Mouse (Mus musculus) intestine, postnatal 0 days (tissue): ENCODE results near the gene Hist1h4k. TPM values are rescaled to one million over a fixed set of nuclear protein-coding genes. Genes with fewer than 3 reads are reported as not detected.
A peak's percentile ranks its signal among the peaks of the same experiment; 100 is the strongest.
"Not testable (repeated sequence)": the region's sequence is repeated elsewhere in the genome, so short reads cannot be mapped to it uniquely, and the experiment has no call there.

Experiments used
- ATAC-seq: fragments of 200-750 bp; cut with Nextera tagmentation; 2 replicates; pipeline ENCODE4 v1.8.0; 2017; ENCODE audit warnings: mild to moderate bottlenecking, moderate TSS enrichment, moderate library complexity
- H3K27ac ChIP-seq: fragments of 300-500 bp; sonication (generic); 2 replicates; pipeline ENCODE4 v1.5.1; 2014; ENCODE audit warnings: mild to moderate bottlenecking, low read depth, low read length, moderate library complexity
- H3K27me3 ChIP-seq: fragments of 300-500 bp; sonication (generic); replicated peaks from 2 replicates; pipeline ENCODE4 v1.6.1; 2014; ENCODE audit warnings: low read length, mixed read lengths; ENCODE audit not compliant: control insufficient read depth, insufficient read depth
- H3K36me3 ChIP-seq: fragments of 300-500 bp; sonication (generic); 2 replicates; pipeline ENCODE4 v1.6.1; 2014; ENCODE audit warnings: mild to moderate bottlenecking, moderate library complexity; ENCODE audit not compliant: control insufficient read depth, insufficient read depth
- H3K4me1 ChIP-seq: fragments of 300-500 bp; sonication (generic); replicated peaks from 2 replicates; pipeline ENCODE4 v1.6.1; 2014; ENCODE audit warnings: antibody characterized with exemption, low read length, mixed read lengths; ENCODE audit not compliant: control insufficient read depth, insufficient read depth
- H3K4me2 ChIP-seq: fragments of 300-500 bp; sonication (generic); replicated peaks from 2 replicates; pipeline ENCODE4 v1.6.1; 2014; ENCODE audit warnings: low read depth, mild to moderate bottlenecking, moderate library complexity
- H3K4me3 ChIP-seq: fragments of 300-500 bp; sonication (generic); 2 replicates; pipeline ENCODE4 v1.5.1; 2014; ENCODE audit warnings: low read depth, low read length
- H3K9ac ChIP-seq: fragments of 300-500 bp; sonication (generic); 2 replicates; pipeline ENCODE4 v1.6.1; 2014; ENCODE audit warnings: mild to moderate bottlenecking, low read depth, low read length
- H3K9me3 ChIP-seq: fragments of 300-500 bp; sonication (generic); 2 replicates; pipeline ENCODE4 v1.6.1; 2016; ENCODE audit warnings: mixed run types; ENCODE audit not compliant: control insufficient read depth
- CTCF ChIP-seq: sonication (generic); IDR thresholded peaks from 2 replicates; pipeline ENCODE4 v1.5.1; 2016; ENCODE audit warnings: low read depth, mild to moderate bottlenecking, control low read depth, antibody characterized with exemption, moderate library complexity
- WGBS: fragments of 180-500 bp; shearing (Covaris S2); extraction: QIAGEN DNeasy Blood & Tissue Kit; methylation state at CpG from one replicate; pipeline ENCODE4 v1.1.7; 2014; 5-methylcytosine and 5-hydroxymethylcytosine counted together
- polyA plus RNA-seq: library from polyadenylated mRNA; unstranded; fragments of >200 nt; fragmentation: Nextera tagmentation; extraction: Ambion mirVana; gene quantifications from 2 replicates; pipeline ENCODE4 v1.2.1, GENCODE M21; 2015

Hist1h4k gene
- polyA plus RNA-seq, 1 experiment from 2014 or later, result 2.1 TPM

- Histone ChIP-seq H3K4me1 (peaks cover 12% of the 10 kb centered on the region; the same call in 1 of the 2 replicates), H3K27me3 (no peaks in the 10 kb centered on the region), H3K9ac (0 out of 2 replicates have a peak overlapping the region, but pooled peaks have one; percentile 1), H3K4me2 (peak overlapping the region; percentile 61), H3K9me3 (no peaks in the 10 kb centered on the region), H3K4me3 (no peak overlapping the region), H3K27ac (no peak overlapping the region), H3K36me3 (no peaks in the 10 kb centered on the region)
- no peak for TF ChIP-seq CTCF
- no peak; the same call in 1 of the 2 replicates for ATAC-seq
- WGBS, result 39% methylated on average over 13 of the region's 21 CpGs
These were observed 37.7 kb upstream of the Hist1h4k start for GRCm38 (mm10) chr13:21787760-21788593.

DNA sequence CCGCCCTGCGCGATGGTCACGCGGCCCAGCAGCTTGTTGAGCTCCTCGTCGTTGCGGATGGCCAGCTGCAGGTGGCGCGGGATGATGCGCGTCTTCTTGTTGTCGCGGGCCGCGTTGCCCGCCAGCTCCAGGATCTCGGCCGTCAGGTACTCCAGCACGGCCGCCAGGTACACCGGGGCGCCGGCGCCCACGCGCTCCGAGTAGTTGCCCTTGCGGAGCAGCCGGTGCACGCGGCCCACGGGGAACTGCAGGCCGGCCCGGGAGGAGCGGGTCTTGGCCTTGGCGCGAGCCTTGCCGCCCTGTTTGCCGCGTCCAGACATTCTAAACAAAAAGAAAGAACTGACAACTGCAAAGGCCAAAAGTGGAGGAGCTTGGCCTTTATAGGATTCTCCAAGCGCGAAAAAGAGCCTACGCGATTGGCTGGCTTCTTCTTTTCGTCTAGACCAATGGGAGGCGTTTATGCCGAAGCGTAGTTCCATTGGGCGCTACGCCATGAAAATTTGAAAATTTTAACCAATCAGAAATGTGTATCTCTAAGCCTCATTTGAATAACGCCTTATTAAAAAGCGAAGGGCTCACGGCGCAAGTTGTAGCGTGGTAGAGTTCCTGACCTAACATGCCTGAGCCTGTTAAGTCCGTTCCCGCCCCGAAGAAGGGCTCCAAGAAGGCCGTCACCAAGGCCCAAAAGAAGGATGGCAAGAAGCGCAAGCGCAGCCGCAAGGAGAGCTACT is 36.8 kb upstream of the Hist1h4k start, which contains the start of the genes Hist1h2an and Hist1h2bp:
Hist1h2an (minus strand) TSS at position 320 of the 731 bp plus-strand sequence.
Hist1h2bp (plus strand) TSS at position 563 of the 731 bp plus-strand sequence.
- H3K4me2 ChIP-seq, result peak within 1 kb of the TSS; percentile 61
- H3K9ac ChIP-seq, result 0 out of 2 replicates have a peak within 1 kb of the TSS, but pooled peaks have one; percentile 1
- H3K36me3 ChIP-seq, H3K9me3 ChIP-seq, H3K27me3 ChIP-seq: not testable (repeated sequence)
- WGBS, result under 1% methylated on average over 36 of the region's 63 CpGs
- H3K4me3 ChIP-seq, result peak within 1 kb of the TSS; percentile 39
- ATAC-seq, result peak; percentile 92
- H3K4me1 ChIP-seq, result peaks cover 17% of the 10 kb centered on the region; the same call in 1 of the 2 replicates
- peak within 1 kb of the TSS; percentile 68; the same call in 1 of the 2 replicates for H3K27ac ChIP-seq

- Histone ChIP-seq H3K9ac (no peak overlapping the region), H3K27ac (0 out of 2 replicates have a peak overlapping the region, but pooled peaks have one; percentile 16), H3K4me3 (peak overlapping the region; percentile 39), H3K36me3 (no peaks in the 10 kb centered on the region), H3K27me3 (no peaks in the 10 kb centered on the region), H3K9me3 (no peaks in the 10 kb centered on the region), H3K4me2 (peak overlapping the region; percentile 61), H3K4me1 (peaks cover 17% of the 10 kb centered on the region; the same call in 1 of the 2 replicates)
- 8% methylated on average over 8 of the region's 8 CpGs for WGBS
- no peak for TF ChIP-seq CTCF
- ATAC-seq, result no peak
These were observed 36.0 kb upstream of the Hist1h4k start for GRCm38 (mm10) chr13:21786189-21786898.

- peaks cover 17% of the 10 kb centered on the region; the same call in 1 of the 2 replicates for H3K4me1 ChIP-seq
- H3K36me3 ChIP-seq, result no peaks in the 10 kb centered on the region
- H3K27me3 ChIP-seq, result no peaks in the 10 kb centered on the region
- no peak for ATAC-seq
- no peak overlapping the region; the same call in 1 of the 2 replicates for H3K27ac ChIP-seq
- peak overlapping the region; percentile 67; the same call in 1 of the 2 replicates for H3K4me2 ChIP-seq
- WGBS, result 37% methylated on average over 6 of the region's 6 CpGs
- H3K9ac ChIP-seq, result no peak overlapping the region
- no peak for TF ChIP-seq CTCF
- H3K4me3 ChIP-seq, result no peak overlapping the region
- no peaks in the 10 kb centered on the region for H3K9me3 ChIP-seq
These were observed 34.0 kb upstream of the Hist1h4k start for GRCm38 (mm10) chr13:21784311-21784710.

GRCm38 (mm10) chr13:21783734-21784161 is 33.4 kb upstream of the Hist1h4k start:
- H3K4me1 ChIP-seq, result peaks cover 17% of the 10 kb centered on the region; the same call in 1 of the 2 replicates
- H3K9me3 ChIP-seq, result no peaks in the 10 kb centered on the region
- H3K4me2 ChIP-seq, result peak overlapping the region; percentile 67
- no peak for ATAC-seq
- H3K27me3 ChIP-seq, result no peaks in the 10 kb centered on the region
- no peak for TF ChIP-seq CTCF
- no peaks in the 10 kb centered on the region for H3K36me3 ChIP-seq
- no peak overlapping the region for H3K9ac ChIP-seq
- H3K4me3 ChIP-seq, result peak overlapping the region; percentile 34
- 2% methylated on average over 9 of the region's 9 CpGs for WGBS
- peak overlapping the region; percentile 46 for H3K27ac ChIP-seq
